Mouse (Mus musculus): ENCODE results near the gene Prnp. TPM values are rescaled to one million over a fixed set of nuclear protein-coding genes. Genes with fewer than 3 reads are reported as not detected.

Prnp gene
- polyA plus RNA-seq, 1 experiment from 2014 or later, result 111 TPM

GRCm38 (mm10) chr2:131902867-131903266 is 6.9 kb upstream of the Prnp start:
- no peak overlapping the region for H3K27ac ChIP-seq (ENCODE audit: low read depth, low read length)

GRCm38 (mm10) chr2:131905025-131905424 is 4.7 kb upstream of the Prnp start:
- DNase-seq (ENCODE audit: low spot score) (no peak), ATAC-seq (no peak)
- H3K9me3 ChIP-seq (replicated peaks; ENCODE audit: control insufficient read depth, low read length), result no peaks in the 10 kb centered on the region
- H3K4me3 ChIP-seq (ENCODE audit: low read depth, low read length), result no peak overlapping the region
- no peak overlapping the region for H3K4me2 ChIP-seq (ENCODE audit: low read length)
- no peak overlapping the region for H3K9ac ChIP-seq (ENCODE audit: low read length)
- H3K27me3 ChIP-seq (replicated peaks; ENCODE audit: control insufficient read depth, insufficient read depth, low read length), result no peaks in the 10 kb centered on the region
- H3K27ac ChIP-seq (ENCODE audit: low read depth, low read length), result no peak overlapping the region
- 56% methylated on average over 5 of the region's 5 CpGs for WGBS
- no peaks in the 10 kb centered on the region for H3K36me3 ChIP-seq (ENCODE audit: control insufficient read depth, insufficient read depth, low read length)
- peaks cover 3% of the 10 kb centered on the region; the same call in 1 of the 2 replicates for H3K4me1 ChIP-seq (ENCODE audit: control insufficient read depth, insufficient read depth, low read length)

More at GRCm38 (mm10) chr2:131902867-131903266, 6.9 kb upstream of the Prnp start:
- no peak overlapping the region for H3K9ac ChIP-seq (ENCODE audit: low read length)
- no peaks in the 10 kb centered on the region for H3K9me3 ChIP-seq (replicated peaks; ENCODE audit: control insufficient read depth, low read length)
- H3K4me3 ChIP-seq (ENCODE audit: low read depth, low read length), result no peak overlapping the region
- WGBS, result 66% methylated on average over 8 of the region's 8 CpGs
- no peak for ATAC-seq
- no peaks in the 10 kb centered on the region for H3K4me1 ChIP-seq (ENCODE audit: control insufficient read depth, insufficient read depth, low read length)
- DNase-seq (ENCODE audit: low spot score), result no peak
- H3K27me3 ChIP-seq (replicated peaks; ENCODE audit: control insufficient read depth, insufficient read depth, low read length), result 0 out of 2 replicates have a peak, but pooled peaks cover 3% of the 10 kb centered on the region
- H3K4me2 ChIP-seq (ENCODE audit: low read length), result no peak overlapping the region
- H3K36me3 ChIP-seq (ENCODE audit: control insufficient read depth, insufficient read depth, low read length), result no peaks in the 10 kb centered on the region

DNA sequence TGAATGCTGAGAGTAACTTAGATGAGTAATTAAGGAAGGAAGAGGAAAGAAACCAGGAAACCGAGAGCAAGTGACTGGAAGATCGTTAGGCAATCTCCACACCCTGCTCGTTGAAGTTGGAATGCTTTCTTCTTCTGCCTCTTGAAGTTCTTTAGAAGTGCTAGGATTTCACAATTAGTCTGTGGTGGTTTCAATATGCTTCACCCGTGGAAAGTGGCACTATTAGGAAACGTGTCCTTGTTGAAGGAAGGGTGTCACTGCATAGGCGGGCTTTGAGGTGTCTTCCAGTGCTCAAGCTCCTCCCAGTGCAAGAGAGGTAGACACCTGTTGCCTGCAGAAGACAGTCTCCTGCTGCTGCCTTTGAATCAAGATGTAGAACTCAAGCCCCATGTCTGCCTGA is 4.0 kb upstream of the Prnp start:
- no peak overlapping the region for H3K9ac ChIP-seq (ENCODE audit: low read length)
- 43% methylated on average over 6 of the region's 6 CpGs for WGBS
- H3K4me1 ChIP-seq (ENCODE audit: control insufficient read depth, insufficient read depth, low read length), result peaks cover 4% of the 10 kb centered on the region; the same call in 1 of the 2 replicates
- H3K9me3 ChIP-seq (replicated peaks; ENCODE audit: control insufficient read depth, low read length), result no peaks in the 10 kb centered on the region
- no peak overlapping the region for H3K27ac ChIP-seq (ENCODE audit: low read depth, low read length)
- H3K27me3 ChIP-seq (replicated peaks; ENCODE audit: control insufficient read depth, insufficient read depth, low read length), result no peaks in the 10 kb centered on the region
- no peak overlapping the region for H3K4me2 ChIP-seq (ENCODE audit: low read length)
- H3K36me3 ChIP-seq (ENCODE audit: control insufficient read depth, insufficient read depth, low read length), result no peaks in the 10 kb centered on the region
- DNase-seq (ENCODE audit: low spot score), result no peak
- H3K4me3 ChIP-seq (ENCODE audit: low read depth, low read length), result no peak overlapping the region
- no peak for ATAC-seq

- Histone ChIP-seq H3K4me1 (ENCODE audit: control insufficient read depth, insufficient read depth, low read length) (peaks cover 9% of the 10 kb centered on the region), H3K36me3 (ENCODE audit: control insufficient read depth, insufficient read depth, low read length) (no peaks in the 10 kb centered on the region), H3K27me3 (replicated peaks; ENCODE audit: control insufficient read depth, insufficient read depth, low read length) (no peaks in the 10 kb centered on the region), H3K9ac (ENCODE audit: low read length) (no peak overlapping the region), H3K4me3 (ENCODE audit: low read depth, low read length) (no peak overlapping the region), H3K4me2 (ENCODE audit: low read length) (no peak overlapping the region), H3K9me3 (replicated peaks; ENCODE audit: control insufficient read depth, low read length) (no peaks in the 10 kb centered on the region), H3K27ac (ENCODE audit: low read depth, low read length) (no peak overlapping the region)
- 86% methylated on average over 3 of the region's 3 CpGs for WGBS
- no peak for ATAC-seq
- no peak for DNase-seq (ENCODE audit: low spot score)
Observed at GRCm38 (mm10) chr2:131906266-131906665, 3.5 kb upstream of the Prnp start.

DNA sequence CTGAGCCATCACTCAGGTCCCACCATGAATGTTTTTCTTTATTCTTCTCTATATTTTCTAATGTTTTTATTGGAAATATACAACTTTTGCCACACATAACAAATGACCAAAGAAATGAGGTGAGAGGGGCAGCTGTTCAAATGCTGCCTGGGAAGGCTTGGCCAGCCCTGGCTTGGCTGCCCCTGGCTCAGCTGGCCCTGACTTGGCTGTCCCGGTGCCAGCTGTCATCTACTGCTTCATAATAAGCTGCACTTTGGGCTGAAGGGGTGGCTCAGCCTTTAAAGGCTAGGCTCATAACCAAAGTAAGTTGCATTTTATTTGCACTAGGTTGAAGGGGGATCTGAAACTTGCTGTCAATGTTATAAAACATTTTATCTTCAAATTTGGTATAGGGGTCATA is 2.9 kb upstream of the Prnp start:
- 89% methylated on average over 1 of the region's 1 CpGs for WGBS
- H3K36me3 ChIP-seq (ENCODE audit: control insufficient read depth, insufficient read depth, low read length), result no peaks in the 10 kb centered on the region
- H3K4me2 ChIP-seq (ENCODE audit: low read length), result no peak overlapping the region
- H3K9ac ChIP-seq (ENCODE audit: low read length), result no peak overlapping the region
- no peak overlapping the region for H3K4me3 ChIP-seq (ENCODE audit: low read depth, low read length)
- H3K27me3 ChIP-seq (replicated peaks; ENCODE audit: control insufficient read depth, insufficient read depth, low read length), result no peaks in the 10 kb centered on the region
- no peaks in the 10 kb centered on the region for H3K9me3 ChIP-seq (replicated peaks; ENCODE audit: control insufficient read depth, low read length)
- DNase-seq (ENCODE audit: low spot score) (no peak), ATAC-seq (no peak)
- no peak overlapping the region for H3K27ac ChIP-seq (ENCODE audit: low read depth, low read length)
- peaks cover 15% of the 10 kb centered on the region for H3K4me1 ChIP-seq (ENCODE audit: control insufficient read depth, insufficient read depth, low read length)

- H3K9me3 ChIP-seq (replicated peaks; ENCODE audit: control insufficient read depth, low read length), result no peaks in the 10 kb centered on the region
- DNase-seq (ENCODE audit: low spot score) (no peak), ATAC-seq (no peak)
- no peak overlapping the region for H3K4me2 ChIP-seq (ENCODE audit: low read length)
- no peak overlapping the region for H3K9ac ChIP-seq (ENCODE audit: low read length)
- H3K27me3 ChIP-seq (replicated peaks; ENCODE audit: control insufficient read depth, insufficient read depth, low read length), result no peaks in the 10 kb centered on the region
- H3K36me3 ChIP-seq (ENCODE audit: control insufficient read depth, insufficient read depth, low read length), result no peaks in the 10 kb centered on the region
- no peak overlapping the region for H3K4me3 ChIP-seq (ENCODE audit: low read depth, low read length)
- peaks cover 17% of the 10 kb centered on the region for H3K4me1 ChIP-seq (ENCODE audit: control insufficient read depth, insufficient read depth, low read length)
- H3K27ac ChIP-seq (ENCODE audit: low read depth, low read length), result no peak overlapping the region
- WGBS, result 86% methylated on average over 5 of the region's 5 CpGs
Observed at GRCm38 (mm10) chr2:131907311-131907710, 2.4 kb upstream of the Prnp start.

DNA sequence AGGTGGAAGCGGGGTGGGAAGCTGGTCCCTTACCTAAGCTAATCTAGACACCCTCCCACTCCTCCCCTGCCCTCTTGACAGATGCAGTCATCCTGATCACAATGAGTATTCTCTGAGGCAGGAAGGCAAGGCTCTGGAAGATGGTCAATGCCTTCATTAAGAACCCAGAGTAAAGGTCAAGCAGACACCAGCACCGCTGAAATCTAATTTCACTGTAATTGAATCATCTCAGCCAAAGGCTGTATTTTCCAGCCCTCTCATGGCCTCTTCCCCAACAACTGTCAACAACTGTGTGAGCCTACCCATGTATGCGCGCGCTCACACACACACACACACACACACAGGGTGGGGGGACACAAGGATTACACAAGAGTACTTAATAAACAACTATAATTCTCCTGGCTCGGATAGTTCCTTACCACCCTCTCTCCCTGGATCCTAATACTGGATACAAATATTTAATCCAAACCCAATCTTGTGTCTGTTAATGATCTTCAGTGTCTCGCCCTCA is 1.3 kb upstream of the Prnp start:
- ATAC-seq (no peak), DNase-seq (ENCODE audit: low spot score) (no peak)
- Histone ChIP-seq H3K36me3 (ENCODE audit: control insufficient read depth, insufficient read depth, low read length) (0 out of 2 replicates have a peak, but pooled peaks cover under 1% of the 10 kb centered on the region), H3K4me2 (ENCODE audit: low read length) (no peak overlapping the region), H3K27ac (ENCODE audit: low read depth, low read length) (no peak overlapping the region), H3K9me3 (replicated peaks; ENCODE audit: control insufficient read depth, low read length) (no peaks in the 10 kb centered on the region), H3K4me3 (ENCODE audit: low read depth, low read length) (no peak overlapping the region), H3K9ac (ENCODE audit: low read length) (no peak overlapping the region), H3K4me1 (ENCODE audit: control insufficient read depth, insufficient read depth, low read length) (peaks cover 18% of the 10 kb centered on the region), H3K27me3 (replicated peaks; ENCODE audit: control insufficient read depth, insufficient read depth, low read length) (no peaks in the 10 kb centered on the region)
- 89% methylated on average over 7 of the region's 7 CpGs for WGBS

DNA sequence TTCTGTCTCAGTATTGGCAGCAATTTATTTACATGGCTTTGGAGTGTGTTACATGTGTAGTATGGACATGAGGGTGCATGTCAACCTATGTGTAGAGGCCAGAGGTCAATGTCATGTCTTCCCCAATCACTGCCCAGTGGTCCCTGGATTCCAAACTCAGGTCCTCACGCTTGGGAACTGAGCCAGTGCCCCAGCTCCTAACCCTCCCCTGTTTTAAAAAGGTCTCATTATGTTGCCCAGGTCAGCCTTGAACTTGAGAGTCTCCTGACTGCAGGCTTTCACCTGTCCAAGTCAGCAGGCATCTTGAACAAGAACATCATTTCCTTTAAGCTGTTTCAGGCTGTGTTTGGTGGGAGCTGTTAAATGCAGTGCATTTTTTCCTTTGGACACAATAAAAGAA is 822 bp upstream of the Prnp start:
- no peak for ATAC-seq
- peak overlapping the region; percentile 75; the same call in 1 of the 2 replicates for H3K4me2 ChIP-seq (ENCODE audit: low read length)
- no peak for DNase-seq (ENCODE audit: low spot score)
- no peaks in the 10 kb centered on the region for H3K27me3 ChIP-seq (replicated peaks; ENCODE audit: control insufficient read depth, insufficient read depth, low read length)
- no peak overlapping the region for H3K27ac ChIP-seq (ENCODE audit: low read depth, low read length)
- 97% methylated on average over 1 of the region's 1 CpGs for WGBS
- no peak overlapping the region for H3K4me3 ChIP-seq (ENCODE audit: low read depth, low read length)
- H3K9me3 ChIP-seq (replicated peaks; ENCODE audit: control insufficient read depth, low read length), result no peaks in the 10 kb centered on the region
- 0 out of 2 replicates have a peak, but pooled peaks cover 5% of the 10 kb centered on the region for H3K36me3 ChIP-seq (ENCODE audit: control insufficient read depth, insufficient read depth, low read length)
- H3K4me1 ChIP-seq (ENCODE audit: control insufficient read depth, insufficient read depth, low read length), result peaks cover 22% of the 10 kb centered on the region
- no peak overlapping the region for H3K9ac ChIP-seq (ENCODE audit: low read length)

DNA sequence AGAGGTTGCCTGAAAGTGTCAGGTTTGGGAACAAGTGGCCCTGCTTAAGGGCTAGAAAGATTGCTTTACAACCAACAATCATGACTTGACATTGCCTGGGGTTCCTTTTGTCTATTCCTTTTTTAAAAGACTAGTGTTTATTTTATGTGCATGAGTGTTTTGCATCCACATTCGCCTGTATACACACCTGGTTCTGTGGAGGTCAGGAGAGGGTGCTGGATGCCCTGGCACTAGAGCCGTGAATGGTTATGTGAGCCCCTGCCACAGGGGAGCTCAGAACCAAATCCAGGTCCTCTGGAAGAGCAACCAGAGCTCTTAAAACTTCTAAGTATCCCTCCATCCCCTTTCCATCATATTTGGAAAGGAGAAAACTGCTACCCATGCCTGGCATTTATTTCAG is 1.1 kb downstream of the Prnp start:
- Histone ChIP-seq H3K9me3 (replicated peaks; ENCODE audit: control insufficient read depth, low read length) (no peaks in the 10 kb centered on the region), H3K27ac (ENCODE audit: low read depth, low read length) (0 out of 2 replicates have a peak overlapping the region, but pooled peaks have one; percentile 46), H3K27me3 (replicated peaks; ENCODE audit: control insufficient read depth, insufficient read depth, low read length) (no peaks in the 10 kb centered on the region), H3K4me1 (ENCODE audit: control insufficient read depth, insufficient read depth, low read length) (peaks cover 22% of the 10 kb centered on the region), H3K4me3 (ENCODE audit: low read depth, low read length) (peak overlapping the region; percentile 63), H3K9ac (ENCODE audit: low read length) (peak overlapping the region; percentile 91), H3K4me2 (ENCODE audit: low read length) (peak overlapping the region; percentile 75), H3K36me3 (ENCODE audit: control insufficient read depth, insufficient read depth, low read length) (peaks cover 11% of the 10 kb centered on the region; the same call in 1 of the 2 replicates)
- no peak for DNase-seq (ENCODE audit: low spot score)
- WGBS, result 50% methylated on average over 2 of the region's 2 CpGs
- ATAC-seq, result no peak

Measured in forebrain, embryonic 14.5 days (tissue).